Mouse (Mus musculus): Measurements from ENCODE around the gene Nlgn1.

Nlgn1 gene

GRCm38 (mm10) chr3:25781651-25782050, 550.6 kb downstream of the Nlgn1 start:
- no peak for DNase-seq

- DNase-seq = no peak
Observed at GRCm38 (mm10) chr3:25775437-25775836, 556.8 kb downstream of the Nlgn1 start.

GRCm38 (mm10) chr3:25773908-25774307, 558.4 kb downstream of the Nlgn1 start:
- no peak for DNase-seq

GRCm38 (mm10) chr3:25773467-25773866, 558.8 kb downstream of the Nlgn1 start:
- no peak for DNase-seq

- no peak for DNase-seq
Observed at GRCm38 (mm10) chr3:25763689-25764088, 568.6 kb downstream of the Nlgn1 start.

GRCm38 (mm10) chr3:25757813-25758212, 574.4 kb downstream of the Nlgn1 start:
- no peak for DNase-seq

GRCm38 (mm10) chr3:25724111-25724510, 608.1 kb downstream of the Nlgn1 start:
- no peak for DNase-seq

- DNase-seq = no peak
Observed at GRCm38 (mm10) chr3:25721464-25721863, 610.8 kb downstream of the Nlgn1 start.

- DNase-seq = no peak
Observed at GRCm38 (mm10) chr3:25707380-25707779, 624.9 kb downstream of the Nlgn1 start.

GRCm38 (mm10) chr3:25697231-25697630, 635.0 kb downstream of the Nlgn1 start:
- DNase-seq = no peak

GRCm38 (mm10) chr3:25688789-25689464, 643.3 kb downstream of the Nlgn1 start:
- DNase-seq = peak; percentile 75

GRCm38 (mm10) chr3:25683696-25684095, 648.6 kb downstream of the Nlgn1 start:
- DNase-seq = no peak

- peak; percentile 39 for DNase-seq
Observed at GRCm38 (mm10) chr3:25679373-25679772, 652.9 kb downstream of the Nlgn1 start.

GRCm38 (mm10) chr3:25675888-25676287, 656.4 kb downstream of the Nlgn1 start:
- no peak for DNase-seq

GRCm38 (mm10) chr3:25675069-25675468, 657.2 kb downstream of the Nlgn1 start:
- DNase-seq = peak; percentile 29

- no peak for DNase-seq
Observed at GRCm38 (mm10) chr3:25673408-25673807, 658.9 kb downstream of the Nlgn1 start.

- no peak for DNase-seq
Observed at GRCm38 (mm10) chr3:25672779-25673178, 659.5 kb downstream of the Nlgn1 start.

- DNase-seq = no peak
Observed at GRCm38 (mm10) chr3:25663464-25663863, 668.8 kb downstream of the Nlgn1 start.

GRCm38 (mm10) chr3:25660285-25660684, 672.0 kb downstream of the Nlgn1 start:
- DNase-seq = no peak

GRCm38 (mm10) chr3:25658006-25658405, 674.3 kb downstream of the Nlgn1 start:
- DNase-seq = peak; percentile 34

GRCm38 (mm10) chr3:25657074-25657473, 675.2 kb downstream of the Nlgn1 start:
- peak; percentile 86 for DNase-seq

GRCm38 (mm10) chr3:25653010-25653409, 679.2 kb downstream of the Nlgn1 start:
- DNase-seq = peak; percentile 40

- DNase-seq = no peak
Observed at GRCm38 (mm10) chr3:25645895-25646691, 686.2 kb downstream of the Nlgn1 start.

GRCm38 (mm10) chr3:25629198-25629597, 703.1 kb downstream of the Nlgn1 start:
- DNase-seq = no peak

Data from cerebellum, adult 9-11 months (tissue).